In genomic region chr9:47733780-47734451, GRCm38 (mm10) we compare ENCODE assay signal across 8 mouse cellular contexts.
DNase-seq lines count a peak whose midpoint lies in the region; ATAC-seq and TF ChIP-seq lines count a peak whose summit lies in the region.
"Had no signal": no experiment of that assay in that cellular context is flagged by ENCODE, and none has a peak within 500 bp of the region (broad histone marks: within the 10 kb centered on the region; RNA-seq: fewer than 3 reads in every experiment).

No protein-coding gene starts in this region.

- H3K36me3 ChIP-seq in kidney, embryonic 16.5 days (ENCODE audit: insufficient read depth, low read length): no peaks in the 10 kb centered on the region
- H3K36me3 ChIP-seq in intestine, embryonic 16.5 days (ENCODE audit: control insufficient read depth, insufficient read depth, low read length): no peaks in the 10 kb centered on the region

- no peak for TF ChIP-seq POLR2A in brain, embryonic 14.5 days (IDR thresholded peaks at IDR 0.05; ENCODE audit: borderline replicate concordance, extremely low read depth, insufficient read depth, insufficient read length, poor library complexity, severe bottlenecking)

- H3K9ac ChIP-seq in kidney, embryonic 16.5 days (replicated peaks; ENCODE audit: low read length): no peak overlapping the region
- no peak overlapping the region for H3K9ac ChIP-seq in intestine, embryonic 16.5 days (ENCODE audit: low read depth, low read length)

- H3K4me1 ChIP-seq in kidney, embryonic 16.5 days (ENCODE audit: insufficient read depth, low read length): peaks cover 13% of the 10 kb centered on the region
- H3K4me1 ChIP-seq in intestine, embryonic 16.5 days (ENCODE audit: control insufficient read depth, insufficient read depth, low read length): 0 out of 2 replicates have a peak, but pooled peaks cover under 1% of the 10 kb centered on the region

- TF ChIP-seq CTCF in brain, embryonic 14.5 days (IDR thresholded peaks at IDR 0.05; ENCODE audit: borderline replicate concordance, extremely low read depth, insufficient read depth, insufficient read length): no peak

- DNase-seq in layer of hippocampus, adult 9-11 months: peak; percentile 92
- no peak for DNase-seq in layer of hippocampus, adult 18-20 months (ENCODE audit: low spot score in 2 of 2)
- peak; percentile 67 for DNase-seq in MN1 (ENCODE audit: low spot score)
- peak; percentile 55 for DNase-seq in brain, embryonic 14.5 days (ENCODE audit: low read depth)
- DNase-seq: cerebellum, adult 8-10 months had no signal

- no peaks in the 10 kb centered on the region for H3K27me3 ChIP-seq in kidney, embryonic 16.5 days (ENCODE audit: insufficient read depth, low read length)
- no peaks in the 10 kb centered on the region for H3K27me3 ChIP-seq in intestine, embryonic 16.5 days (replicated peaks; ENCODE audit: control insufficient read depth, insufficient read depth, low read length)

- H3K4me2 ChIP-seq in kidney, embryonic 16.5 days (replicated peaks; ENCODE audit: low read depth, low read length): no peak overlapping the region
- H3K4me2 ChIP-seq in intestine, embryonic 16.5 days (ENCODE audit: low read depth, low read length): no peak overlapping the region

- H3K4me3 ChIP-seq in kidney, embryonic 16.5 days (ENCODE audit: low read length): no peak overlapping the region
- no peak overlapping the region for H3K4me3 ChIP-seq in intestine, embryonic 16.5 days (ENCODE audit: low read length)

- ATAC-seq in megakaryocyte, adult 5-6 weeks (ENCODE audit: poor library complexity, severe bottlenecking): peak; percentile 84
- no peak for ATAC-seq in kidney, embryonic 16.5 days (ENCODE audit: low FRiP score, low TSS enrichment)
- no peak for ATAC-seq in intestine, embryonic 16.5 days

- no peak overlapping the region for H3K27ac ChIP-seq in kidney, embryonic 16.5 days (ENCODE audit: low read length)
- no peak overlapping the region for H3K27ac ChIP-seq in intestine, embryonic 16.5 days (ENCODE audit: low read length)

- WGBS in kidney, embryonic 16.5 days: 78% methylated on average over 13 of the region's 13 CpGs
- 80% methylated on average over 13 of the region's 13 CpGs for WGBS in intestine, embryonic 16.5 days

- H3K9me3 ChIP-seq in kidney, embryonic 16.5 days (ENCODE audit: low read length): no peaks in the 10 kb centered on the region
- no peaks in the 10 kb centered on the region for H3K9me3 ChIP-seq in intestine, embryonic 16.5 days (ENCODE audit: control insufficient read depth, low read length)

Comparison
In these comparisons a context has a peak if more than half of its experiments do, and no peak if none do; other contexts are left out.
1. DNase-seq: peak in layer of hippocampus, adult 9-11 months (single experiment), MN1 (single experiment) and brain, embryonic 14.5 days (single experiment); none in layer of hippocampus, adult 18-20 months (0 of 2).